ENCODE assay signal across 8 mouse cellular contexts in the genomic region with DNA sequence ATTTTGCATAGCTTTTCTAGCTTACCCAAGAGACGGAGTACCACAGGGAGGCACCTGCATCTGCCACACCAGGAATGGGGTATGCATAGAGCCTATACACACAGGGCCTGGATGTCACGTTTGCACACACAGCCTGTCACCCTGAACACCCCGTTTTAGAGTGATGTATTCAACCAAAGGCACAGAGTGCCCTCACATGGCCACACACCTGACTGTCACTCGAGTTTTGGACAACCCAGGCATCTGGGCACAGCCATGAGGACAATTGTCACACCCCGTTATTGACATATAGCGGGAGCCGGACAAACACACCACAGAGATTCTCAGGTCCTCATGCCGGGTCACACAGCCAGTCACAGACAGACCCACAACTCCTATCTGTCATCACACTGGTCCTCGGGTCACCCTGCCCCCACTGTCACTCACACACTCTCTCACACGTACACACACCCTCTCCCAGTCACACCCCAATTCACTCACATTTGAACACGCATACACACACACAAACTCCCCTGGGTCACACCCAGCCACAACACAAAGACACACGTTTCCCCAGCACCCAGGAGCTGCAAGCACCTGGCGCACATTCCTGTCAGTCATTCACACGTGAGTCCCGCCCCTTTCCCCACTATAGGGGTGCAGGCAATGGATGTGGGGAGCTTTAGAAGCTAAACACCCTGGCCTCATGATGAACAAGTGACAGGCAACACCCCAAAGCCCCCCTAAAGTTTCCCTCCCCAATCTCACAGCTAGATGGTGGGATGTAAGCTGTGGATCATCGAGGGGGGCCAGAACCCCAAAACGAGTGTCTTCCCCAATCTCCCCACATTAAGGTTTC. TPM values are rescaled to one million over a fixed set of nuclear protein-coding genes. Genes with fewer than 3 reads are reported as not detected.
DNase-seq lines count a peak whose midpoint lies in the region; ATAC-seq and TF ChIP-seq lines count a peak whose summit lies in the region.

No protein-coding gene starts in this region.

- H3K27me3 ChIP-seq in embryonic facial prominence, embryonic 14.5 days (replicated peaks; ENCODE audit: control insufficient read depth, insufficient read depth, low read length) = peaks cover 36% of the 10 kb centered on the region
- H3K27me3 ChIP-seq in intestine, embryonic 16.5 days (replicated peaks; ENCODE audit: control insufficient read depth, insufficient read depth, low read length) = peaks cover 34% of the 10 kb centered on the region
- peaks cover 30% of the 10 kb centered on the region for H3K27me3 ChIP-seq in neural tube, embryonic 12.5 days (replicated peaks)

- H3K4me3 ChIP-seq in left cerebral cortex, adult 2 months = peak overlapping the region; percentile 54
- peak overlapping the region; percentile 48 for H3K4me3 ChIP-seq in embryonic facial prominence, embryonic 14.5 days (ENCODE audit: low read depth, low read length)
- H3K4me3 ChIP-seq in intestine, embryonic 16.5 days (ENCODE audit: low read length) = peak overlapping the region; percentile 52
- H3K4me3 ChIP-seq in neural tube, embryonic 12.5 days = peak overlapping the region; percentile 53

- H3K36me3 ChIP-seq in embryonic facial prominence, embryonic 14.5 days (ENCODE audit: control insufficient read depth, insufficient read depth, low read length) = no peaks in the 10 kb centered on the region
- H3K36me3 ChIP-seq in intestine, embryonic 16.5 days (ENCODE audit: control insufficient read depth, insufficient read depth, low read length) = no peaks in the 10 kb centered on the region
- no peaks in the 10 kb centered on the region for H3K36me3 ChIP-seq in neural tube, embryonic 12.5 days

- peak; percentile 13; the same call in 1 of the 2 replicates for ATAC-seq in embryonic facial prominence, embryonic 14.5 days (ENCODE audit: low read depth)
- no peak for ATAC-seq in intestine, embryonic 16.5 days
- peak; percentile 22 for ATAC-seq in neural tube, embryonic 12.5 days (ENCODE audit: low FRiP score, low read depth)

- H3K27ac ChIP-seq in left cerebral cortex, adult 2 months = peak overlapping the region; percentile 50; the same call in 1 of the 2 replicates
- H3K27ac ChIP-seq in embryonic facial prominence, embryonic 14.5 days (replicated peaks; ENCODE audit: low read depth, low read length) = no peak overlapping the region
- H3K27ac ChIP-seq in intestine, embryonic 16.5 days (ENCODE audit: low read length) = no peak overlapping the region
- no peak overlapping the region for H3K27ac ChIP-seq in neural tube, embryonic 12.5 days

- H3K4me2 ChIP-seq in embryonic facial prominence, embryonic 14.5 days (ENCODE audit: low read depth, low read length) = peak overlapping the region; percentile 84
- peak overlapping the region; percentile 85 for H3K4me2 ChIP-seq in intestine, embryonic 16.5 days (ENCODE audit: low read depth, low read length)
- peak overlapping the region; percentile 87 for H3K4me2 ChIP-seq in neural tube, embryonic 12.5 days (replicated peaks)

- H3K9me3 ChIP-seq in embryonic facial prominence, embryonic 14.5 days (ENCODE audit: control insufficient read depth, low read length) = 0 out of 2 replicates have a peak, but pooled peaks cover 4% of the 10 kb centered on the region
- H3K9me3 ChIP-seq in intestine, embryonic 16.5 days (ENCODE audit: control insufficient read depth, low read length) = no peaks in the 10 kb centered on the region
- H3K9me3 ChIP-seq in neural tube, embryonic 12.5 days = no peaks in the 10 kb centered on the region

- H3K4me1 ChIP-seq in embryonic facial prominence, embryonic 14.5 days (ENCODE audit: control insufficient read depth, insufficient read depth, low read length) = peaks cover 6% of the 10 kb centered on the region; the same call in 1 of the 2 replicates
- peaks cover 8% of the 10 kb centered on the region; the same call in 1 of the 2 replicates for H3K4me1 ChIP-seq in intestine, embryonic 16.5 days (ENCODE audit: control insufficient read depth, insufficient read depth, low read length)
- peaks cover 21% of the 10 kb centered on the region for H3K4me1 ChIP-seq in neural tube, embryonic 12.5 days

- no peak for TF ChIP-seq CTCF in left cerebral cortex, adult 2 months (IDR thresholded peaks at IDR 0.05)

- no peak for DNase-seq in left cerebral cortex, adult 2 months (ENCODE audit: extremely low spot score in 1 of 2, low spot score in 2 of 2)
- no peak for DNase-seq in left cerebral cortex, postnatal 14 days (ENCODE audit: low spot score in 2 of 2)
- no peak for DNase-seq in embryonic facial prominence, embryonic 14.5 days (ENCODE audit: low spot score)
- DNase-seq in ovary, adult 18-20 months (ENCODE audit: low spot score) = no peak
- DNase-seq in cerebellum, adult 18-20 months = no peak
- no peak for DNase-seq in urinary bladder, postnatal 36 days (ENCODE audit: low spot score in 2 of 2)

- peak overlapping the region; percentile 65 for H3K9ac ChIP-seq in embryonic facial prominence, embryonic 14.5 days (ENCODE audit: low read depth, low read length)
- peak overlapping the region; percentile 62 for H3K9ac ChIP-seq in intestine, embryonic 16.5 days (ENCODE audit: low read depth, low read length)
- peak overlapping the region; percentile 65 for H3K9ac ChIP-seq in neural tube, embryonic 12.5 days

- intact Hi-C loops in left cerebral cortex, adult 2 months (cut with DNase I) = no loop called here
- intact Hi-C loops in left cerebral cortex, postnatal 14 days (cut with DNase I) = no loop called here

- 11% methylated on average over 17 of the region's 17 CpGs for WGBS in embryonic facial prominence, embryonic 14.5 days
- 9% methylated on average over 17 of the region's 17 CpGs for WGBS in intestine, embryonic 16.5 days
- 9% methylated on average over 17 of the region's 17 CpGs for WGBS in neural tube, embryonic 12.5 days

RNA-seq across cellular contexts. Expression of gene Olfm2, which starts 0.8 kb away (rescaled TPM):
- total RNA-seq in left cerebral cortex, adult 2 months (2021) = 100 to 1,000 TPM; 152 TPM
- total RNA-seq in left cerebral cortex, postnatal 14 days (2021) = 100 to 1,000 TPM; 205 to 210 TPM
- 9.2 and 9.7 TPM in 2 replicates for polyA plus RNA-seq in embryonic facial prominence, embryonic 14.5 days (2014; fragmentation: Nextera tagmentation; extraction: Ambion mirVana)
- polyA plus RNA-seq in intestine, embryonic 16.5 days (2015; fragmentation: Nextera tagmentation; extraction: Ambion mirVana) = 6.7 and 7.8 TPM in 2 replicates
- polyA plus RNA-seq in neural tube, embryonic 12.5 days (2016; fragmentation: Nextera tagmentation; extraction: Ambion mirVana) = 89.8 and 93.4 TPM in 2 replicates
